Mouse (Mus musculus): ENCODE data around the gene Adam26a. TPM values are rescaled to one million over a fixed set of nuclear protein-coding genes. Genes with fewer than 3 reads are reported as not detected.

Adam26a gene
- polyA plus RNA-seq (2012; rRNA removed): not detected in 2 replicates

DNA sequence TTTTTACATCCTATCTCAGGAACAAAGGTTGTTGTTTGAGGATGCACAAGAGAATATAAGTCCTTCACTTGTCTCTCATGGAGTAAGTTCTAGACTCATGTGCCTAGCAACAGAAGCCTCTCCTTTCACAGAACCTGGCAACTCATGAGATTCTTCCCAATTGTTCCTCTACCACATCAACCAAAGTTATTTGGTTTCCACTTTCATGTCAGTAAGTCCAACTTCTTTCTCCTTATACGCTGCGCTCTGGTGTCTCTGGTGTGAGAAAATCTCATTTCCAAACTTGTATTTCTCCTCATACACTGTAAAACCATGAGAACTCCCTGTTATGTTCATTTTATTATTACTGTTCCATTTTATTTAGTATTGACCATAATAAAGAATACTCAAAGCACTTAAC lies at the start of gene Adam26a:
Adam26a (minus strand) TSS at position 101 of the 400 bp plus-strand sequence.

DNA sequence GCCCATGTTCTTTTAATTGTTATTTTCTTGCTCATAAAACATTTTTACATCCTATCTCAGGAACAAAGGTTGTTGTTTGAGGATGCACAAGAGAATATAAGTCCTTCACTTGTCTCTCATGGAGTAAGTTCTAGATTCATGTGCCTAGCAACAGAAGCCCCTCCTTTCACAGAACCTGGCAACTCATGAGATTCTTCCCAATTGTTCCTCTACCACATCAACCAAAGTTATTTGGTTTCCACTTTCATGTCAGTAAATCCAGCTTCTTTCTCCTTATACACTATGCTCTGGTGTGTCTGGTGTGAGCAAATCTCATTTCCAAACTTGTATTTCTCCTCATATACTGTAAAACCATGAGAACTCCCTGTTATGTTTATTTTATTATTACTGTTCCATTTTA lies 48.5 kb downstream of the Adam26a start, which contains the start of gene Adam26b:
Adam26b (minus strand) TSS at position 101 of the 400 bp plus-strand sequence.

Other genes with a start within 250 kb of the Adam26a start
- not detected in 2 replicates for gene Adam26b, start 48.6 kb downstream of the Adam26a start, polyA plus RNA-seq (2012; rRNA removed)
- gene Gm5346, start 50.6 kb upstream of the Adam26a start, polyA plus RNA-seq (2012; rRNA removed): not detected in 2 replicates
- gene Adam34, start 133.3 kb upstream of the Adam26a start, polyA plus RNA-seq (2012; rRNA removed): not detected in 2 replicates

Data from liver, embryonic 18 days (tissue).